Mouse (Mus musculus): Measurements from ENCODE around the gene Zfp867.

DNA sequence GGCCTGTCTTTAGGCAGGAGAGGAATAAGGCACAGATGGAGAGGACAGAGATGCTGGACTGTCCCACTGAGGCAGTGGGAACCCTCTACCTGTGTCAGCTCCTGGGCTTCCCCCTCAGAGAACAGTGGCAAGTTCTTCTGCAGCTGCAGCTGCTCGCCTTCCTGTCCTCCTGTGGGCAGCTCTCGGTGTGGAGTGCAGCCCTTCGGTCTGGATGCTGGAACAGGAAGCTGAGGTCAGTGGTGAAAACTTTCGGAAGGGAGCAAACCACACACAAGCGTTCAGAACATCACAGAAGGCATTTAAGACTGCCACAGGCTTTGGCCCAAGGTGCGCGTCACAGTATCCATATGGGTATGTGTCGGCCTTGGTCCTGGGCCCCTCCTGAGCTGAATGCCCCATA lies 50.8 kb downstream of the Zfp867 start:
- TF ChIP-seq CTCF (IDR thresholded peaks at IDR 0.05; ENCODE audit: control insufficient read depth, insufficient read depth, insufficient replicate concordance, low read depth, low read length) (no peak), POLR2A (IDR thresholded peaks at IDR 0.05; ENCODE audit: control insufficient read depth, low read depth, low read length) (no peak)
